Mouse (Mus musculus): ENCODE data around the gene Lrguk.

Gene Lrguk

DNA sequence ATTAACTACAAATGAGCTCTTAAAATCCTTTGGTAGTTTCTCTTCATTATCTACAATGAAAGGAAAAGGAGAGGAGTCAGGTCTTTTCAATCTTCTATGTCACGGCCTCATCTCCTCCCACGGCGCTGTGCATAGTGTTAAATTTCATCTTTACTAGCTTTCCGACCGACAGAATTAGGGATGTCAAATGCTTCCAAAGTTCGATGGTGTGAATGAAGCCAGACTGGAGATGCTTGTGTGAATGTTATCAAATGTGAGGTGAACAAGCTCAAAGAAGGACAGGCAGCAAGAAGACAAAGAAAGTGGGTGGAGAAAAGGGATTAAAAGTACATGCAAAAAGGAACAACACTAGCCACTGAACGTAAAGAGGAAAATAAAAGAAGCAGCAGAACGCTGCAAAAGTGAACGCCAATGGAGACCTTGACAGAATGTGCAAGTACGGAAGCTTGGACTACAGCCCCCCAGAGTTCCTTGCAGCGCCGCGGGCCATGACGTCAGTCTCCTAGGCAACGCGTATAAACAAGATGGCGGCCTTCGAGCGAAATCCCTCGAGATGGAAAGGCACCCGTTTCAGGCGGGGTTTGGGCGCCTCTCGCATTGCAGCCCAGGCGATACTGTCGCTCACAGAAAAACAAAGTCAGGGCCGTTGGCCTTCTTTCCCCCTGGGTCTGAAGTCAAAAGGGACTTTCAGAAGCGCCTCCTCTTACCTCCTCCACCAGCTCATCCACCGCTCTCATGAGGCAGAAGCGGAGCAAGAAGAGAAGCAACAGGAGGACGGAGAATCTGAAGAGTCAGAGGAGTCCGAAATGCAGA is at the start of gene Lrguk:
Gene Lrguk (plus strand): TSS at position 516 of the 813 bp plus-strand sequence.
- peak; percentile 85 for DNase-seq (ENCODE audit: low spot score in 2 of 2)

DNA sequence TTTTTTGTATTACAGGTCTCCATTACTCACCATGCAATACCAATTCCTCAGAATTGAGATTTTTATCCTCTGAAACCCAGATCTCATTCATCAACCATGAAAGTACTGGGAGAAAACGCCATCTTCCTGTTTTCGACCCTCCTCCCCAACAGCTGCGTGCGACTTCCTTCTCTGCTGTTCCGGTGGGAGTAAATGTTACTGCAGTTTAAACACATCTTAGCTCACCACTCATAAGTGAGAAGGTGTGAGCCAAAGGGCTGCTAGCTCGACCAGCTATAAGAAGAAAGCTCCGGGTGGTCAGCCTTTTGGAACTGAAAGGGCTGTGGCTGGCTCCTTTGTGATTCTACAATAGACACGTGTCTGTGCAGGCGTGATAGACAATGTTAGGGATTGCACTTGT is 46.5 kb upstream of the Lrguk start:
- peak; percentile 8 to 37 for DNase-seq (ENCODE audit: low spot score in 2 of 2)

DNA sequence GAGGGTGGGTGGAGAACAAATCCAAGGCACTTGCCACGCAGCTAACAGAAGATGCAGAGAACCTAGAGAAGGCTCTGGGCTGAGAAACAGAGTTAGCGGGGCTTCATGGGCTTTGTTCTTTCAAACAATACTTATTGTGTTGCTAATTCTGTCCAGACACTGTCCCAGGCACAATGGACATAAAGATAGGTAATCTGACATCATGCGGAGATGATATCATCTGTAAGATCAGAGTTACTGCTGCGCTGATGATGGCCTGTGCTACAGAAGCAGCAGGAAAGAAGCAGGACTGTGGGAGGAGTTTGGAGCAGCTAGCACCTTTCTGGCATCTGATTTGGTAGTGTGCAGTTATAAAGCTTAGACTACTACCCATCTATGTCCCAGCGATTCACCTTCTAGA is 42.1 kb upstream of the Lrguk start:
- no peak for DNase-seq (ENCODE audit: low spot score in 2 of 2)

GRCm38 (mm10) chr6:33992213-33993034 is 36.8 kb upstream of the Lrguk start:
- no peak for DNase-seq (ENCODE audit: low spot score in 2 of 2)

GRCm38 (mm10) chr6:33993842-33994241 is 35.4 kb upstream of the Lrguk start:
- DNase-seq (ENCODE audit: low spot score in 2 of 2): no peak

DNA sequence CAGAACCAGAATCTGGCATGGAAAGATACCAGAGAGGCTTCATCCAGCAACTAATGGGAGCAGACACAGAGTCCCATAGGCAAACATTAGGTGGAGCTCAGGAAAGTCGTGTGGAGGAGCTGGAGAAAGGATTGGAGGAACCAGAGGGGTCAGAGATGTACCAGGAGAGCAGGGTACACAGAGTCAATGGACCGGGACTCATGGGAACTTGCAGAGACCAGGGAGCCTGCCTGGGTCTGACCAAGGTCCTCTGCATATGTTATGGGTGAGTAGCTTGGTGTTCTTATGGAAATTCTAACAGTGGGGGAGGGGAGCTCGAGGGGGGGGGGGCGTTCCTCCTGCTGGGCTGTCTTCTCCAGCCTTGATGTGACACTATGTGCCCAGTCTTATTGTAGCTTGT is 30.7 kb upstream of the Lrguk start:
- DNase-seq (ENCODE audit: low spot score in 2 of 2): no peak

DNA sequence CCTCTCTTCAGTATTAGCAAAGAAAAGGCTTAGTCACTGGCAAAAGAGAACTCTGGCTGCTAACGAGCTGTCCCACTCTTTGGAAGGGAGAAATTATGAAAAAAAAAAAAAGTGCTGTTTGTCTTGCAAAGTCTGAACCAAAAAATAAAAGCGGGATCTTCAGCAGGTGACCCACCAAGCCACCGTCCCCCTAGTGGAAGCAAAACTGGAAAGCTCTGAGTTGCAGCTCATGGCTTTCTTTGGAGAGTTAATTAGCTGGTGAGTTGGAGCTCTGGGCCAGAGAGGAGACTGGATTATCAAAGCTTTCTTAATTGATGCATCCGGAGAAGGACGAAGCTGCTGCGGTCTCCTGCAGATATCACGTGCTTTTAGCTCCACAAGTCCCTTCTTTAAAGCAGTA is 29.7 kb upstream of the Lrguk start:
- no peak for DNase-seq (ENCODE audit: low spot score in 2 of 2)

DNA sequence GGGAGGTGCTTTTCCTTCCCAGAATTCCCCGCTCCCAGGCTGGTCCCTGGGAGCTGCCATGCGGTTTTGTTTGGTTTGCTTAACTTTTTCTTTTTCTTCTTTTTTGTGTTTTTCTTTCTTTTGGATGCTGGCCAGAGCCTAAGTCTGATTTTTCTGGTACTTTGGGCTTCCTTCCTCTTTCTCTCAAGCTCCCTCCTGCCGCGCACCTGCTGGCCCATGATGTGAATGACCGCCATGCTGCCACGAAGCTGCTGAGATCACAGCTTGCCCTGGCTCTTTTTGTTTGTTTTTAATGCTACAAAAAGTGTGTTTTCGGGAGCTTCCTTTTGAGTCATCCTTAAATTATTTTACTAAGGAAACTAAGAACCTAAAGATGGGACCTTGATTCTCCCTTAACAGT is 28.6 kb upstream of the Lrguk start:
- DNase-seq (ENCODE audit: low spot score in 2 of 2): no peak

GRCm38 (mm10) chr6:34003033-34003432 is 26.2 kb upstream of the Lrguk start:
- no peak for DNase-seq (ENCODE audit: low spot score in 2 of 2)

DNA sequence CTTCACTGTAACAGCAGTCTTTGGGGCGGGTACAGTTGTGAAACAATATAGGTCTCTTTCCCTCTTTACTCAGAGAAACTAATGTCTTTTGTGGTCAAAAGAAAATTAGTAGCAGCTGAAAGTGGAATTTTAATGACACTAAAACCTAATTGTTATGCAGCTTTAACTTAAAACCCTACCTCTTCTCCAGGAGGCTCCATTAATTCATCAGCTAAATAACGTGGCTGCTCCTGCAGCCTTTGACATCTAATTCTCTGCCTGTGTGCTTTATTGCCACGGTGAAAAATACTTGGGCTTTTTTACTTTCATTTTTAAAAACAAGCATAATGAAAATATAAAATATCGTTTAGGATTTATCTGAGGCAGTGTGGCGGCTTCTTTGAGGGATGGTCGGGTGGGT is 15.8 kb upstream of the Lrguk start:
- DNase-seq (ENCODE audit: low spot score in 2 of 2): no peak

- DNase-seq (ENCODE audit: low spot score in 2 of 2): no peak
Measured at GRCm38 (mm10) chr6:34029746-34030027, 439 bp downstream of the Lrguk start.

DNA sequence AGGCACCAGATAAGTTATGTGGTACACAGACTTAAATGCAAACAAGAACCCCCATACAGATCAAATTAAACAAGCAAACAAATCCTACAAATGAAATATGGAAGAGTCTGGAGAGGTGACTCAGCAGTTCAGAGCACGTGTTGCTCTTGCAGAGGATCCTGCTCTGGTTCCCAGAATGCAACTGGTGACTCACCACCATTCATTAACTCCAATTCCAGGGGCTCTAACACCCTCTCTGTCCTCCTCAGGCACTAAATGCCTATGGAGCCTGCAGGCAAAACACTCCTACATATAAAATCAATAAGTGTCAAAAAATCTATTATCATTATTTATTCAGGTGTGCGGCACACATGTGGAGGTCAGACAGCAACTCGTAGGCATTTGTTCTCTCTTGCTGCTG is 4.8 kb downstream of the Lrguk start:
- no peak for DNase-seq (ENCODE audit: low spot score in 2 of 2)

DNA sequence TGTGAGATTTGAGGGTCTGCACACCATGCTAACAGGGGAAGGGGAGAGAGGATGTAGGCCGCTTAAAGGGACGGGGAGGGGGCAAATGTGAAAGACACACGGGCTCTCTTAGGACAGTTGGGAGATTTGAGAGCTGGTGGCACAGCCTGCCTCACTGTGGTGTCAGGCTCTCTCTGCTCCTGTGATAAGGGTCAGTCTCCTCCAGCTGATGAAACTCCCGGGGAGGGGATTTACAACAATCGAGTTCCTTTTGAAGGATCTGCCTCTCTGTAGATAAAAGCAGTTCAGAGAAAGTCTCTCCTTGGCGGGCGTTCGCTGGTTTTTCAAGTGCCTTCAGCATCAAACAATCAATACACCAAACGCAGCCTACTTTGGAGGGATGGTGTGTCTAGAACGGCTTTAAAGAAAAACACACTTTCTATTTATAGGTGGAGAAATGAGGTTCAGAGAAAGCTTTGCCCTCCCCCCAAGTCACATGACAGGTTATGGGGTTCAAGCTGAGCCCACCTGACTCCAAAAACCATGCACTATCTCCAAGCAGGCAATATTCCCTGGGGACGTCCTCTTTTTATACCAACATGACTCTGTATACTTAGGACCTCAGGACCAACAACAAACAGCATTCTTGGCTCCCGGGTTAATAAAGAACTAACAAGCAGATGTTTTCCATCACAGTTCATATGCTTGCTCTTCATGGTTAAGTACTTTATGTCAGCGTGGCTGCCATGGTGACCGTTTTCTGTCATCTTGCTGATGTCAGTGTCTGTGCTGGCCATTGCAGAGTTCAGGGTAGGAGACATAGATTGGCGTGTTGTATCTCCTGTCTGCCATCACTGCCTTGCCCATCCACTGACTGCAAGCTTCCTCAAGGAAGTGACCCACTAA is 5.6 kb downstream of the Lrguk start:
- no peak for DNase-seq (ENCODE audit: low spot score in 2 of 2)

GRCm38 (mm10) chr6:34040624-34041235 is 11.5 kb downstream of the Lrguk start:
- DNase-seq (ENCODE audit: low spot score in 2 of 2): peak; percentile 91 to 96

- DNase-seq (ENCODE audit: low spot score in 2 of 2): peak; percentile 30 to 33
Measured at GRCm38 (mm10) chr6:34041589-34042280, 12.5 kb downstream of the Lrguk start.

GRCm38 (mm10) chr6:34044228-34044811 is 15.1 kb downstream of the Lrguk start:
- no peak for DNase-seq (ENCODE audit: low spot score in 2 of 2)

DNA sequence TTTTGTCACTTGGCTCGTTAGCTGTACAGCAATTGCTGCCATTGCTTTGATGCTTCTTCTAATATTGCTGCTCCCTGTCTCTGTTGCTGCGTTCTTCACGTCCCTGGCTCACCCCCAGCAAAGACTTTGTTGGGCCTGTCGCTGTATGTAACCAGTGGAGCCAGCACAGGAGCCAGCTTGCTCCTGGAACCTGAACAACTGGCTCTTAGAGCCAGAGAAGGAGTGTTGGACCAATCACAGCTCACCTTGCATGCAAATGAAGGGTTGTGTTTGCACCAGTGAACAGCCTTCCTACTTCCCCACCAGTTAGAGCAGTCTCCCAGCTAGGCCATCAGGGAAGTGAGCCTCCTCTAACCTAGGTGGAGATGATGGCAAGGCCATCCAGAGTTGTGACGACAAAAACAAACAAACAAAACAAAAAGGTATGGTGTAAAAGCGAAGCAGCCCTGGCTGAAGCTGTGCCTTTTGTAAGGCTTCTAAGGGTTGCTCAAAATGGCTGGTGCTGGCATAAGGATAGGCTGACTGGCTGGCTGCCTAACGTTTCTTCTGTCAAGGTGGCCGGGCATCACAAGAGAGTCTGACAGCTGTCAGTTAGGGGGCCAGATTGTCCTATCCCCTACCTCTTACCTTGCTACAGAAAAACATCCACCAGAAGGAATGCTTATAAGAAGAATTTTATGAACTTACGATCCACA is 15.7 kb downstream of the Lrguk start:
- DNase-seq (ENCODE audit: low spot score in 2 of 2): no peak

- DNase-seq (ENCODE audit: low spot score in 2 of 2): no peak
Measured at GRCm38 (mm10) chr6:34046551-34047186, 17.4 kb downstream of the Lrguk start.

DNA sequence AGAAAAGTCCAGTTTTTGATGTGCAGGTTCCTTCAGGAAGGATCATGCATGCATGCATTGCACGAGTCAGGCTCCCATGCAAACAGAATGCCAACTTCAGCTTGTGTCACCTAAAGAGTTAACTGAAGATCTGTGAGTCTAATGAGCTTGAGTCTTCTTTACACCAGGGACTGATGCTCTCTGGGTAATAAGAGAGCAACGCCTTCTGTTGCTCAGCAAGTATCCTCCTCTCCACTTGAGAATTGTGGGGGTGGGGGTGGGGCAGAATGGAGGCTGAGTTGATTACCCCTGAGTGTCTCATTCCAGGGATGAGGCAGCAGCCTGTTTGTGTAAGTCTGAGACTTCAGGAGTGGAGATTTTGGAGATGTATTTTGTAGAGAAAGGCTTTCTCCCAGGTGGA is 20.2 kb downstream of the Lrguk start:
- DNase-seq (ENCODE audit: low spot score in 2 of 2): no peak

DNA sequence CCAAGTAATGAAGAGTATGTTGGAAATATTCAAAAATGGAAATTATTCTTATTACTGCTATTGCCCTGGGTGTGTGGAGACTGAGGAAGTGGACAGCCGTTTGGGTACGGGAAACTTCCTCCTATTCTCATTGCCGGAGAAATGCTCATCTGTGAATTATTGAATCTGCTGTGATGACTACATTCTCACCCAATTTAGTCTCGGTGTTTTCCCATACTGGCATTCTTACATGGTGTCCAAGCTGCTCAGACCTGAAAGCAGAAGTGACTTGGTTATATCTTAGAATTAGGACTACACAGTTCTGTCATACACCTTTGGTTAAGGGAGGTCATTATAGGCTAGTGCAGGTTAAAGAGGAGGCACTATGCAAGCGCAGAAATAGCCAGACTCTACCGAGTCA is 30.5 kb downstream of the Lrguk start:
- DNase-seq (ENCODE audit: low spot score in 2 of 2): no peak

Data from thymus, postnatal 10 days (tissue).